Mouse (Mus musculus): ENCODE data around the gene Cebpb.

Gene Cebpb

DNA sequence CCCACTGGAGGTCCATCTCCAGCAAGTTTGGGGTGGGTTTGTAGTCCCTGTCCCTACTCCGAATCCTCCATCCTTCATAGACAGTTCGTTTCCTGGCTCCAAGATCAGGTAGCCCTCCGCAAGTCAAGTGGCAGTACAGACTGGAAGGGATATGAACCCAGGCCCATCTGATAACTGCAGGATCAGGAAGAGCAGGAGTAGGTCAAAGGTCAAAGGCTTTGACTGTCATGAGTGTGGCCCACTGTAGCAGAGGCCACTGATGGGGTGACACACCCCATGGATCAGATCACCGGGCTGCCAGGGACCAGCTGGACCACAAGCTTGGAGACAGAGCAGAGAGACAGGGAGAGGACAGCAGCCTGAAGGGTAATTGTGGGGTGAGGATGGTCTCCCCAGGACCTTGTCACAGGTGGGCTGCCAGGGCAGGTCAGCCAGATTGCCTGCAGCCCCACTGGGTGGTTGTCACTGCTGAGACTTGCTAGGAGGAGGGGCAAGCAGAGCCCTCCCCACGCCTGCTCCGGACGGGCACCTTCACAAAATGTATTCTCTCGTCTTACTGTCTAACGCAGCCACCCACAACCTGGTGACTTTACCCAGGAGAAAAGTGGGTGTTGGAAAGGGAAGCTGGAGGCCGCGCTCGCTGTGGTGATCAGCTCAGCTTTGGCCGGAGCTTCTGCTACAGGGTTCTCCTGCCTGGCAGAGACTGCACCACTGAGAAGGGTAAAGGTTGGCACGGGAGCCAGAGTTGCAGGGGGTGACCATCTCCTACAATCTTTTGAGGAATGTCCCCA is 3.4 kb downstream of the Cebpb start:
- no peak for DNase-seq

DNA sequence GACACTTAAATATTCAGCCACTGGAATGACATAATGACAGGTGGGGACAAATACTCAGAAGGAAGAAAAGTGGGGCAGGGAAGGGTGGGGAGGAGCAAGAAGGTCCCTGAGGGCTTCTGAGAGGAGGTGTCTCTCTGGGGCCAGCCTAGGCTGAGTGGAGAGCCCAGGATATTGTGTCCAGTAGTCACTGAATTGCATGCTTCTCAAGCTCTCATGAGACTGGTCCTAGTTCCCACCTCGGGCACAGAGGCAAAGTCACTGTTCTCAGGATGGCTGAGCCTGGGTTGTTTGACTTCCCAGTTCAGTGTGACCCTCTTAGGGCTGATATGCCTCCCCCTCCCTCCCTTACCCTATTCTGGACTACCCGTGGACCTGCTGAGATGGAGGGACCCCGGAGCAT is 4.1 kb downstream of the Cebpb start:
- no peak for DNase-seq

DNA sequence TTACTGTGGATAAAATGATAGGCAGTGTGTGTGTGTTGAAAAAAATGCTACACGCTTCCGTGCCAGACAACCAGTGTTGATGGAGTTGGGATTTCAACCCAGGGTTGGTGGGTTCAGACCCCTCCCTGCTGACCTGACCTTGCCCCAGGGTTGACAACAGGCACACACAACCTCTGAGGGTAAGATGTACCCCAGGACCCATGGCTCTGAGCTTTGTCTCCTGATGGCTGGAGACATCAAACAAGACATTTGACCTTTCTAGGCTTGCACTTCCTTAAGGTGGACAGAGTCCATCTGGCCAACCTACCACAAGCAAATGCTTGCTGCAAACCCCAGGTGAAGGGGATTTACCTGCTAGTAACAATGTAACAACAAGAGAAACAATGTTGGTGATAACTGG is 4.8 kb downstream of the Cebpb start:
- no peak for DNase-seq

DNA sequence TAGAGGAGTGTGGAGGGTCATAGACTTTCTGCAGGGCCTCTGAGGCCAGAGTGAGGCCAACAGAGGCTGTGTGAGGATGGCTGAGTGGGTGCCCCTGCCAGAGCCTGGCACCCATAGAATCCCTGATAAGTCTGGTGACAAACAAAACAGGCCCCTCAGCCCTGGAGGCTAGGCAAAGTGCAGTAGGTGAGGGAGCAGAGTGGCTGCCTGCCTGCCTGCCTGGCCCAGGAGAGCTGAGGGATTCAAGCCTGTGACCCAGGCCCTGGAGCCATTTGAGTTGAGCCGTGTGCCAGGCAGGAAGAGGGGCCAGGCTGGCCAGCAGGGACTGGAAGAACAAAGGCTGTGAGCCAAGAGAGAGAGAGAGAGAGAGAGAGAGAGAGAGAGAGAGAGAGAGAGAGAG is 5.5 kb downstream of the Cebpb start:
- no peak for DNase-seq

DNA sequence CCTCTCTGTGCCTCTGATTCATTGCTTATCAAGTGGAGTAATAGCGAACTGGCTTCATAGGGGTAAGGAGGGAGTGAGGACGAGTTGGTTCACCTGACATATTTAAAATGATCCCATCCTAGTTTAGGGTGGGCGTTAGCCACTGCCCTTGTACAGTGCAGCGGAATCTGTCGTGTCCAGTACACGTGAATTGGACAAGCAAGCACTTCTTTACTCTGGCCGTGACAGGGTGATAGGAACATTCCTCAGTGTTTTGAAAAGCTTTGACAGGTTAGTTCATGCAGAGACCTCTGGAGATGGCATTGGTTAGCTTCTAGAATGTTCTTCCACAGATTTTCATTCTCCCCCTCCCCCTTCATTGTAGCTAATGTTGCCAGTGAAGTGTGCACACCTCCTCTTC is 6.2 kb downstream of the Cebpb start:
- no peak for DNase-seq

DNA sequence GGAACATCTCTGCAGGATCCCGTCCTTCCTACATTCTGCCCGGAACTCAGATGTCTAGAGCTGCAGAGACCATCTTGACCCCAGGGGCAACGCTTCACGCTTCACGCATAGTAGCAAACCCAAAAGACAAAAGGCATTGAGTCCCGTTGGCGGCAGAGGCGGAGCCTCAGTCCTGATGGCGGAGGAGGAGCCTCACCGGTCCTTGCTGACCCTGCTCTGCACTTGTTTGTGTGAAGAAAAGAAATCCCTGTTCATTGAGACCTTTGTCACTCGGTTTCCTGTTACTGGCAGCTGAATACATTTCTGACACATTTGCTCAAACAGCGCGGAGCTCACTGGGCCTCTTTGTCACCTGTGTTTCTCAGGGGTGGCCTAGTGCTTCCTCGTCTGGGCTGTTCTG is 6.8 kb downstream of the Cebpb start:
- DNase-seq, result no peak

DNA sequence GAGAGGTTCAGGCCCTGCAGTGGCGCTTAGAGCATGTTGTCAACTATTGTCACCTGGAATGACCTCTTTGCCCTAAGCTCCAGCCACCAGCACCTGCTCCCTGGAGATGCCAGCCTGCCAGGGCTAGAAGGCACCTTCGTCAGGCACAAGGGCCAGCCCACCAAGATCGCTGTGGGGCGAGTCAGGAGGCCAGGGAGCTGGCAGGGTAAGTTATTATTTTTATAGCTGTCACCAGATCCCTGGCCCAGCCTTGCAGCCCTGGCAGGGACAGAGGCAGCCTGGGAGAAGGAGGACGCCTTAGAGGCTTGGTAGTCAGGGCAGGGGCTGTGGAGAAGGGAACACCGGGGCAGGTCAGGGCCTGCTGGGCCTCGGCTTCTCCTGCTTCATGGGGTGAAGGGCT is 7.4 kb downstream of the Cebpb start:
- DNase-seq, result peak; percentile 47

DNA sequence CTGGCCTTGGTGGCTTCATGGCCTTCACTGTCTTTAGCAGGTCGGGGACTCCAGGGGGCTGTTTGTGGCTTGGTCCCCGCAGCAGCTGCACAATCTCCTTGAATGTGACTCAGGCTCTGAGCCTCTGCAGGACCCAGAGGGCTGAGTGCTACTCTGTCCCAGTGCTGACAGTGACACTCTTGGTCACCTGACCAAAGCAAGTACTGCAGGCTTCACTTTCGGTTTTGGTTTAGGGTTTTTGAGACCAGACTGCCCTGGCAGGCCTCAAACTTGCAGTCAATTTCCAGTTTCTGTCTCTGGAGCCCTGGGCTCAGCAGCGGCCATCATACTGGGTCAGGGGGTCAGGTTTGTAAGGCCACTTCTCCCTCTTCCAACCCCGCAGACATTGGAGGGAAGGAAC is 9.2 kb downstream of the Cebpb start:
- peak; percentile 72 for DNase-seq

DNA sequence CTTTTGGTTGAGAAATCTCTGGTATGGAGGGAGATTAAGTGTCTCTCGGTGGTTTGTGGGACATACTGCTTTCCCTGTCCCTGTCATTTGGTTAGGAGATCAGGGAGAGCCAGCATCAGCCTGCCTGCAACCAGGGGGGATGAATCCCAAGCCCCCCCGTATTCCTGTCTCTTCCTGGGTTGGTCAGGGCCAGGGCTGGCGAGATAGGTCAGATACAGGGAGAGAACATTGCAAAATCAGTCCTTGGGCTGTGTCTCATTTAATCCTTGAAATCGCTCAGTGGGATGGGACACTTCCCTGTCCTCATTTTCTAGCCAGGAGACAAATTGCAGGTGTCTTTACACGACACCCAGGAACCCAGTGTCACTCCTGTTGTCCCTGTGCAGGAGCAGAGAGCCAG is 11.3 kb downstream of the Cebpb start:
- DNase-seq, result no peak

DNA sequence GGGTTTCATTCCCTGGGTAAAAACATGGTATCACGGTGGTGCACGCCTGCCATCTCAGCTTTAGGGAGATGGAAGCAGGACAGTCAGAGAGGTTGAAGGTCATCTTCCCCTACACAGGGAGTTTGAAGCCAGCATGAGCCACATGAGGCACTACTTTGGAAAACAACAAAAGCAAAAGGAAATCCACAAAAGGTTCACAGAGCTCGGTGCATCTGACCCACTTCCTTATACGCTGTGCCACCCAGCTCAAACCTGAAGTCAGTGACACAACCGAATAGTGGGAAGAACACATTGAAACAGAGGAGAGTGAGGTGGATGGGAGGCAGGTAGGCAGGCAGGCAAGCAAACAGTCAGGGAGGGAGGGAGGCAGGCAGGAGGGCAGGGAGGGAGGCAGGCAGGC is 12.8 kb downstream of the Cebpb start:
- DNase-seq, result no peak

DNA sequence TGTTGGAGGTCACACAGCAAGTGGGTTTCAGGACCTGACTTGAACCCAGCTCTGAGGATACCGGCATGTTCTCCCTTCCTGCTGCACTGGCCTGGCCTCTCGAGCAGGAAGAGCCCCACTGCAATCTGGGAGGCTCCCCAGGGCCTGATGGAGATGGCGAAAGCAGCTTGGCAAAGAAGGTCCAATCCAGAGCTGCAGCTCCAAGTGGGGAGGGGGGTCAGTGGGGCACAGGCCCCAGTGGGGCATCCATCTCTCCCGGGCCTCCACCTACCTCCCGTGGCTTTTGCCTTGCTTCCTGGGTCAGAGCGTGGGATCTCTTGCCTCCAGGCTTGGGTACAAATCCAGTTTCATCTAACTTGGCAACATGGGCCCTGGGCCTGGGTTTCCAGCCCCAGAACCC is 13.4 kb downstream of the Cebpb start:
- DNase-seq, result no peak

DNA sequence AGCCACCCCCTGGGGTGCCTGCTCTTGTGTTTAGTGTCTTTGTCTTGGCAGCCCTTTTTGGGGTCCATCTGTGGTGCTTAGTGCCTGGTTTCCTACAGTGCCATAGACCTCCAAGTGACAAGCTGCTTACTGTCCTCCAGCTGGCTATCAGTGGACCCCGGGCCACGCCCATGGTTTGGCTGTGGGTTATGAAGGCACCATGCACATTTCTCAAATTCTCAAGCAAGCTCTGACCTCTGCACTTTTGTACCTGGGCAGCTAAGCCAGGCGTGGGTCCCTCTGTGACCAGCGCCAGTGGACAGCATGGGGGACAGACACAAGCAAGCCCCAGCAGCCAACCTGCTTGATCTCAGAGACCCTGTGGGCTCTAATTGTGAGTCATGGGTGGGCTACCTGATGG is 15.7 kb downstream of the Cebpb start:
- DNase-seq, result no peak

DNA sequence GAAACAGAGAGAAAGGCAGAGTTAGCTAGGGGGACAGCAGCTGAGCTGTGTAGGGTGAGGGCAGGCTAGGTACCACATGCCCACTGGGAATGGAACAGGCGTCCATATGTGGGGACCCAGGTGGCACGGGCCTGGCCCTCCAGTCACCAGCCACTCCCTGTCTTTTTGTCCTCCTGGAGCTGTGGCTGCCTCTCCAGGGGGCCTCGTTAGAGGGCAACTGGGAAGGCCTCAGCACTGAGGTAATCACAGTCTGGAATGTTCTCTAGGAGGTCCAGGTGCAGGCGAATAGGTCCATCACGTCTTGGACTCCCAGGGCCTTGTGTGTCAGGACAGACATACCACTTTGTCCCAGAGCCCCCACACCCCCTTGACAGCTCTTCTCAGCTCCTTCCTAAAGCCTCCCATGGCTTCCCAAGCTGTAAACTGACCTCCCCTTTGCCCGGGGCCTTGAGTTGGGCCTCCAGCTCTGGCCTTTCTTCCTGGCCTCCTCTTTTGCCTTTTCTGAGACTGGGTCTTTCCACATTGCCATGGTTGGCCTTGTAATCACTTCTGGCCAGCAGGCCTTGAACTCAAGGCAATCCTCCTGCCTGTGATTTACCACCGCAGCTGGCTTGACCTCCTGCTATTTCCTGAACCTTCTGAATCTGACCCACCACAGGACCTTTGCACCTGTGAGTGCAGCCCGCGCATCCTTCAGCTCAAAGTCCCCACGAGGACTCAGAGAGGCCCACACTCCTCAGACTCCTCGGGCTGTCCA is 17.6 kb downstream of the Cebpb start:
- no peak for DNase-seq

DNA sequence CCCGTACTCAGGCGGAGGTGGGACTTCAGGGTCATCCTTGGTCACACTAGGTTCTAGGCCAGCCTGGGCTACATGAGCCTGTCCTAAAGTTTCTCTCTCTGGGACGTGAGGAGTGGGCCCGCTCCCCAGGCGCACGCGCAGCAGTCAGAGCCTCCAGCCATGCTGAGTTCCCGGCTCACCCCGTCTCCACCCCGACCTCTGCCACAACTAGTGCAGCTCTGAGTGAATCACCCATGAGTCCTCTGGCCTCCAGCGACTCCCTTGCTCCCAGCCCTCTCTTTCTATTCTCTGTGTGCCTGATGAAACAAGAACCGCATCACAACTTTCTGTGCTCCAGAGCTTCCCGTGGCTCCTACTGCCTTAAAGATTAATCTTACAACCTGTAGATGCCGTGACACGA is 19.7 kb downstream of the Cebpb start:
- no peak for DNase-seq

DNA sequence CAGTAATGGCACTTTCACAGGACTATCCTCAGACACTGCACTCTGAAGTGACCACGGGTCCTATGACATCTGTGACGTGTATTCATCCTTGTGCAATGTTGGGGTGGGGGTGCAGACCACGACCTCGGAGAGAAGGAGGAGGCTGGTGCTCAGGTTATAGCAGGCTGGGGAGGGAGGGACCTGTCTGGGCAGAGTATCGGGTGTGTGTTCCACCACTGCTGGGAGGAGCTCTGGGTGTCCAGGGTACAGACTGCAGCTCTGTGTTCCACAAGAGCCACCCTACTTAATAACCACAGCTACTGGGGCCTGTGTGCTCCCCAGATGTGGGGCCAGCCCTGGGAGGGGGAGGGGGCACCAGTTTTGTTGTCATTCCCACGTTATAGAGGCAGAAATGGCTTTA is 21.3 kb downstream of the Cebpb start:
- DNase-seq, result no peak

DNA sequence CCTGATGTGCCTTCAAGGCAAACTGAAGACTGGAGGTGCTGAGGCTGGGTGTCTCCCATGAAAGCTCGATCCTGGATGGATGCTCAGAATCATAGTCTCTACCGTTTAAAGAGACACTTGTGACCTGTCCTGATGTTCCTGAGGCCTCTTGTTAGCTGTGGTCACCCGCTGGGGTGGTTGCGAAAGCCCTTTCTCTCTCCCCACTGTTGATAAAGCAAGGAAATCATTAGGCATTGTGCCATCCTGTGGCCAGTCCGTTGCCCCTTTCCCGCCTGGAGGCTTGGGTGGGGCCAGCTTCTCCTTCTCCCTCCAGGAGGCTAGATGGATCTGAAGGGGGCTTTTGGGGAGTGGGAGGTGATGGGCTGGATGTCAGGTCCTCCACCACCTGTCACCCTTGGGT is 21.9 kb downstream of the Cebpb start:
- DNase-seq, result no peak

DNA sequence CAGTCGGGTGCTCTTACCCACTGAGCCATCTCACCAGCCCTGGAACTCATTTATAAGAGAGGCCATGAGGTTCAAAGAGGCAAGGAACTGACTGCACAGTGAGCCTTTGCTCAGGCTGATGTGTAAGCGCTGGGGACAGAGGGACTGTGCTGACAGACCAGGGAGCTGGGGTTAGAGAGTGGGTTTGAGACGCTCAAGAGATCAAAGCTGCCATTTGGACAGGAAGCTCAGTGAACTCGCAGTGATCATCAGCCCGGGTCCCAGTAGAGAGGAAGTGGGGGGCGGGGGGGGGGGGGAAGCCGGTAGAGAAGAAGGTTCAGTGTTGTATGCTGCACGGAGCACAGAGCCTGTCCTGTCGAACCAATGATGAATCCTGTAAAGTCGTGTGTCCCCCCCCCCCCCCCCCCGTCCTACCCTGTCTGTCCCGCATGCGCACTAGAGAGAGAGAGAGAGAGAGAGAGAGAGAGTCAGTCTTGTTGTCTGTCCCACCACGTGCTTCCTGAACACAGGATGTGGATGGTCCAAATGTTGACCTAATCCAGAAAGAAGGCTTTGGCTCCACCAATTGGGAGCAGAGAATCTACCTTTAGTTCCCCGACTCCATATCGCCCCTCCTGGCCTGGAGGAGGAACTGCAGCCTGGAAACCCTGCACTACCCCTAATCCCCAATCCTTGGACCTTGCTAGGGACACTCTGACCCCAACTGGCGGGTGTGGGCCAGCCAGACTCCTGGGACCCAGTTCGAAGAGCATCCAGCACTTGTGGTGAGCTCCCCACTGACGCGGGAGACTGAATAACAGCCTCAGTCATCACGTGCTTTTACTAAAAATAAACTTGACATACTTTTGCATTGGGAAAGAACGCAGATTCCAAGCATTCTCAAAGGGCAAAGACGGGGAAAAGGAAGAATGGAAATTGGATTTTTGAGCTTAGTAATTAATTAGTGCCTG is 24.4 kb downstream of the Cebpb start:
- peak; percentile 75 for DNase-seq

DNA sequence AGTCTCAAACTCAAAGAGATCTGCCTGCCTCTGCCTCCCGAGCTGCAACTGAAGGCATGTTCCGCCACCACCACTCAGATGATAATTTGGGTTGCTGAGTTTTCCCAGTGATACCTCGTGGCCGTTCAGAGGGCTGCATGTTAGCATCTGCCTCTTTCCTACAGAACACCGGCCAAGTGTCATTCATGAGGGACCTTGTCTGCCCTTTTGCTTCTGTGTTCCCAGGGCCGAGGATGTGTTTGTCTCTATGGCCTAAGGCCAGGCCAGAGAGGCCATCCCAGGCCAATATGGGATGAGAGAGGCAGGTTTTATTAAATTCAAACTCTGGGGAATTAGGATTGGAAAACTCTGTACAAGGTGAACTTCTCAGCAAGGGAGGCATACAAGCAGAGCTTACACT is 25.6 kb downstream of the Cebpb start:
- DNase-seq, result no peak

DNA sequence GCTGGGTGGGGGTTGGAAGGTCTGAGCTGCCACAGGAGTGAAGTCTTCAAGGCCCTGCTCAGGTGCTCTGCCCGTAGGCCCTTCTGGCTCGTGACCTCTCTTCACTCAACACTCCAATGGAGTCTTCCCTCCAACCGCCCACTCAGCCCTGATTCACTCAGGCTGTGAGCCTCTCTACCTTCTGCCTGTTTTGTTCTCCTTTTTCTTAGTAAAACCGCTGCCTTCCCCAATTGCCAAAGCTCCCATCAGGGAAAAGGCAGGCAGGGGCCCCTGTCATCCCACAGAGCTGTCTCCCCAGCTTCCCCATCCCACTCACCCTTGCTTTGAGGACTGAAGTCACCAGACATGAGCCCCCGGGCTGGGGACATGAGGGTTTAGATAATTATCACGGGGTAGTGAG is 26.3 kb downstream of the Cebpb start:
- no peak for DNase-seq

DNA sequence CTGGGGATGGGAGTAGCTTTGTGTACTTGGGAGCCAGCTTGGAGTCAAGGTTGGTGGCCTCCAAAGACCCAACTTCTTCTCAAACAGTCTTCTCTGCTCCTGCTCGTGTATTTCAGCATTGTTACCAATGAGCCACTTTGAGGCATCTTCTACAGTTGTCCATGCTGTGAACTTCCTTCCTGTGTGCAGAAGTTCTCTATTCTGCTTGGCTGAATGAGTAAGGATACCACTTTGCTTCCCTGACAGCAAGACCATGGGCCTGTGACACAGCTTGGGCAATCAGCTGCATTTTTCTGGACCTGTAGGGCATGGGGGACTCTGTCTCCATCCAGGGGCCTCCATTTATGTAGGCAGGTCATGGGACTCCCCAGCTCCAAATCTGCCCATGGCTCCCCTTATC is 28.5 kb downstream of the Cebpb start:
- DNase-seq, result no peak

DNA sequence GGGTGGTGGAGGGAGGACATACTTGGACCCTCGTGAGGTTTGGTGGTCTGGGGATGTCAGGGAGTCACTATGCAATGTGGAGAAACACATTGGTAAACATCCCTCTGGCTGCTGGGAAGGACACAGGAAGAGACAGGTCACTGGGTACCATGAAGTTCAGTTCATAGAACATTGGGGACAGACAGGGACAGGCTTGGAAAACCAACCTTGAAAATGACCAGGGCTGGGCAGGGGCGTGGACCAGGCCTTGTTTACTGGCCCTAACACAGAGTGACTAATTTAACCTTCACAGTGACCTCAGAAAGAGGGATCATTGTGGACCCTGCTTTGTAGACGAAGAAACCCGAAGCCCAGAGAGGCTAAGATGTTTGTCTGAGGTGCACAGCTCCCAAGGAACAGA is 30.8 kb downstream of the Cebpb start:
- no peak for DNase-seq

DNA sequence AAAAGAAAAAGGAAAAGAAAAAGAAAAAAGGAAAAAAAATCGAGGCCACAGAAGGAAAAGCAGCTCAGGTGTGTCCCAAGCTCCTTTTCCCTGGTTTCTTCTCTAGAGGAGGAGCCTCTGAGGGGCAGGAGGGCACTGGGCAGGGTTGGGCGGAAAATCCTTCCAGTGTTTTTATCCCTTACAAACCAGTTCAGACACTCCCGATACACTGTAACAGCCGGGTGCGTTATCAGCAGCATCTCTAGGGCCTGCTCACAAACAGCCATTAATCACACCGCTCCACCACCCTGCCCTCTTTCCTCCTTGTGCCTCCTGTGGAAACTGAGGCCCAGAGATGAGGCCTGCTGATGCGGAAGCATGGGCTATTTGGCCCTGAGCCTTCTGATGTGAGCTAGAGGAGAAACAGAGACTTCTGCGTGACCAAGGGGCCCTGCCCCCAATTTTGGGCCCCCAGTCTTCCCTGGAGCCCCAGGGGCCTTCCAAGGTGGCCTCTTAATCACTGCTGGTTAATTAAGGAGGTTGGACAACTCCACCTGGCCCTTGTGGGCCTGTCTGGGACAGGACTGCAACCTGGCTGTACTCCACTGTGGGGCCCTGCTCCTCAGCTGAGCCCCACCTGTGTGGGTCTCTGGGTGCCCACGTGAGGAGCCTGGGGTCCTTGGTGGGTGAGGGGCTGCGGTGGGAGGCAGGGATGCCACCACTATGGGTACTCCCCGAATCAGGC is 32.6 kb downstream of the Cebpb start:
- DNase-seq, result no peak

DNA sequence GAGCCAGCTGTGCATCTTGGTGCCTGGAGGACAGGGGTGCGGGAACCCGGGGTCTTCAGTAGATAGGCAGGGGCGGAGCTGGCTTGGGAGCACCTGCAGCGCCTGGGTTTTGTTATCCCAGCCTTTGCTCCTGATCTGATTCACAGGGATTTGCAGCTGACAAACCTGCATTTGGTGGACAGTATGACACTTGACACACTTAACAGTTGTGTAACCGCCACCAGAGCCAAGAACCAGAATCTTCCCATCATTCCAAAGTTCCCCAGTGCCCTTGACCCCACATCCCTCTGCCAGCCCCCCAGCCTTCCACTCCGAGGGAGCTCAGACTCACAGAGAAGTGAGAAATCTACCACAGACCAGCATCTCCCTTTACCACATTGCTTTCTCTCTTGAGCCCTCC is 33.8 kb downstream of the Cebpb start:
- no peak for DNase-seq
